Mouse (Mus musculus) limb, embryonic 13.5 days (tissue): ENCODE data around the gene Olfr1254. TPM values are rescaled to one million over a fixed set of nuclear protein-coding genes. Genes with fewer than 3 reads are reported as not detected.

ENCODE experiments used
- ATAC-seq: fragments of 200-750 bp; cut with Nextera tagmentation; 2 replicates; pipeline ENCODE4 v1.8.0; 2017; ENCODE audit warnings: low read depth, moderate number of reproducible peaks, moderate TSS enrichment; ENCODE audit not compliant: low FRiP score
- H3K27ac ChIP-seq: fragments of 300-500 bp; sonication (generic); 2 replicates; pipeline ENCODE4 v1.5.1; 2015; ENCODE audit warnings: inconsistent platforms, mild to moderate bottlenecking, moderate library complexity
- H3K27me3 ChIP-seq: fragments of 300-500 bp; sonication (generic); 2 replicates; pipeline ENCODE4 v1.6.1; 2015; ENCODE audit warnings: mild to moderate bottlenecking, inconsistent platforms
- H3K36me3 ChIP-seq: fragments of 300-500 bp; sonication (generic); 2 replicates; pipeline ENCODE4 v1.6.1; 2015; ENCODE audit warnings: inconsistent platforms, mild to moderate bottlenecking, moderate library complexity
- H3K4me1 ChIP-seq: fragments of 300-500 bp; sonication (generic); 2 replicates; pipeline ENCODE4 v1.6.1; 2015; ENCODE audit warnings: inconsistent platforms
- H3K4me2 ChIP-seq: fragments of 300-500 bp; sonication (generic); replicated peaks from 2 replicates; pipeline ENCODE4 v1.6.1; 2015; ENCODE audit warnings: inconsistent platforms, mild to moderate bottlenecking, moderate library complexity
- H3K4me3 ChIP-seq: fragments of 300-500 bp; sonication (generic); 2 replicates; pipeline ENCODE4 v1.5.1; 2015; ENCODE audit warnings: moderate library complexity, mild to moderate bottlenecking, inconsistent platforms
- H3K9ac ChIP-seq: fragments of 300-500 bp; sonication (generic); 2 replicates; pipeline ENCODE4 v1.6.1; 2015; ENCODE audit warnings: mild to moderate bottlenecking, inconsistent platforms
- H3K9me3 ChIP-seq: fragments of 300-500 bp; sonication (generic); 2 replicates; pipeline ENCODE4 v1.6.1; 2016; ENCODE audit warnings: inconsistent platforms
- WGBS: fragments of 180-500 bp; shearing (Covaris S2); methylation state at CpG from one replicate; pipeline ENCODE4 v1.1.7; 2015; 5-methylcytosine and 5-hydroxymethylcytosine counted together
- polyA plus RNA-seq: library from polyadenylated mRNA; unstranded; fragments of >200 nt; fragmentation: Nextera tagmentation; extraction: Ambion mirVana; gene quantifications from 2 replicates; pipeline ENCODE4 v1.2.1, GENCODE M21; 2015

Olfr1254 gene
- polyA plus RNA-seq: not detected in 2 replicates

GRCm38 (mm10) chr2:89793519-89793918 lies at the start of gene Olfr1254:
Gene Olfr1254 (minus strand): TSS chr2:89793619.
- no peak within 1 kb of the TSS for H3K4me2 ChIP-seq
- H3K9ac ChIP-seq: no peak within 1 kb of the TSS
- H3K36me3 ChIP-seq: no peaks in the 10 kb centered on the region
- ATAC-seq: no peak
- H3K4me3 ChIP-seq: no peak within 1 kb of the TSS
- no peaks in the 10 kb centered on the region for H3K4me1 ChIP-seq
- no peaks in the 10 kb centered on the region for H3K9me3 ChIP-seq
- no peak within 1 kb of the TSS for H3K27ac ChIP-seq
- H3K27me3 ChIP-seq: no peaks in the 10 kb centered on the region

DNA sequence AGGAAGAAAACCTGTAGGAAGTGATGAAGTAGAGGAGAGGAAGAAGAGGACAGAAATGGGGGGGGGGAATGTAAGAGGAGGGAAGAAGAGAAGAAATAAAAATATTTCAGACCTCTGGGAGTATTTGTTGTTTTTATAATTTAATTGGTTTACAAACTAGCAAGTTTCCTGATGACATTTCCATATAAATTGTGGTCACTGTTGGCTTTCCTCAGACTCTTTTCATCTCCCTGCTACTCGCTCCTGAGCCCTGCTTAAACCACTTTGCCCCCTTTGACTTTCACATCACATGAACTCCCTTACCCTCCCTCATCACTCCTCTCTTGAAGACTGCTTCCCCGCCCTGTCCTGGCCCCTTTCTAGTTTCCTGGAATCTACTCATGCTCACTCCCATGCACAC lies 48.0 kb upstream of the Olfr1254 start, which contains the start of gene Olfr1256:
Gene Olfr1256 (minus strand): TSS at position 101 of the 400 bp plus-strand sequence.
- H3K9me3 ChIP-seq: no peaks in the 10 kb centered on the region
- no peak for ATAC-seq
- H3K4me1 ChIP-seq: no peaks in the 10 kb centered on the region
- no peak within 1 kb of the TSS for H3K9ac ChIP-seq
- no peak within 1 kb of the TSS for H3K27ac ChIP-seq
- no peak within 1 kb of the TSS for H3K4me3 ChIP-seq
- no peak within 1 kb of the TSS for H3K4me2 ChIP-seq
- 56% methylated on average over 2 of the region's 2 CpGs for WGBS
- no peaks in the 10 kb centered on the region for H3K36me3 ChIP-seq
- H3K27me3 ChIP-seq: no peaks in the 10 kb centered on the region

DNA sequence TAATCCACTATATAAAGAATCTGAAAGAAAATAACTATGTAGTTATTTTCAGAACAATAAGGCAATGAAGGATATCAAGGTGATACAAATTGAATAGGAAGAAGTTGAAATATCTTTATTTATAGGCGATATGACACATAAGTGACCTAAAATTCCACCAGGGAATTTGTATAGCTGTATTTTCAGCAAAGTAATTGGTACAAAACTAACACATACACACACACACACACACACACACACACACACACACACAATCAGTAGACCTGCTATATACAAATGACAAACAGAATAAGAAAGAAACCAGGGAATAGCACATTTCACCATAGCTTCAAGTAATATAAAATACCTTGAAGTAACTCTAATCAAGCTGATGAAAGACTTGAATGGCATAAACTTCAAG lies 26.8 kb upstream of the Olfr1254 start:
- 69% methylated on average over 1 of the region's 1 CpGs for WGBS
- Histone ChIP-seq H3K4me3 (no peak overlapping the region), H3K27ac (no peak overlapping the region), H3K9ac (no peak overlapping the region), H3K9me3 (0 out of 2 replicates have a peak, but pooled peaks cover 2% of the 10 kb centered on the region), H3K4me1 (no peaks in the 10 kb centered on the region), H3K36me3 (no peaks in the 10 kb centered on the region), H3K4me2 (no peak overlapping the region), H3K27me3 (no peaks in the 10 kb centered on the region)
- no peak for ATAC-seq

DNA sequence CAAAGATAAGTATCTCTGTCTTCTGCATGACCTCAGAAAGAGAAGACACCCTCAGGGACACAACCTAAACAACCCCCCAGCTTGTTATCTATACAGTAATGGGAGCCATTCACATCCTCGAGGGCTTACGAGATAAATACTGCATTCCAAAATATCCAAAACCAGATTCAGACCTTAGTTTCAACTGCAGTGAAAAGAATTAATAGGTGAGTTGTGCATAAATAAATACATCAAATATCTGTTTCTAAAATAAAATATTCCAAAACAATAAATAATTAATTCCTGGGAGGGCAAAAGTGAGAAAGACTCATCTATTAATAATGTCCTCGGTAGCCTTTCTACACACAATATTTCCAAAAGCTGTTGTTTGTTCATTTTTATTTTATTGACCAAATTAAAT lies 18.3 kb upstream of the Olfr1254 start, which contains the start of gene Olfr1255:
Gene Olfr1255 (plus strand): TSS at position 301 of the 400 bp plus-strand sequence.
- no peaks in the 10 kb centered on the region for H3K4me1 ChIP-seq
- H3K4me2 ChIP-seq: no peak within 1 kb of the TSS
- H3K4me3 ChIP-seq: no peak within 1 kb of the TSS
- no peak within 1 kb of the TSS for H3K9ac ChIP-seq
- no peaks in the 10 kb centered on the region for H3K27me3 ChIP-seq
- H3K27ac ChIP-seq: no peak within 1 kb of the TSS
- no peaks in the 10 kb centered on the region for H3K9me3 ChIP-seq
- WGBS: 86% methylated on average over 3 of the region's 3 CpGs
- no peak for ATAC-seq
- no peaks in the 10 kb centered on the region for H3K36me3 ChIP-seq

- Histone ChIP-seq H3K4me3 (no peak overlapping the region), H3K27me3 (no peaks in the 10 kb centered on the region), H3K9ac (no peak overlapping the region), H3K27ac (no peak overlapping the region), H3K9me3 (no peaks in the 10 kb centered on the region), H3K36me3 (no peaks in the 10 kb centered on the region), H3K4me2 (no peak overlapping the region), H3K4me1 (no peaks in the 10 kb centered on the region)
- ATAC-seq: no peak
- WGBS: 83% methylated on average over 2 of the region's 2 CpGs
Measured at GRCm38 (mm10) chr2:89810751-89811150, 17.3 kb upstream of the Olfr1254 start.

GRCm38 (mm10) chr2:89799583-89799982 lies 6.2 kb upstream of the Olfr1254 start:
- Histone ChIP-seq H3K27ac (no peak overlapping the region), H3K27me3 (no peaks in the 10 kb centered on the region), H3K4me1 (no peaks in the 10 kb centered on the region), H3K9me3 (no peaks in the 10 kb centered on the region), H3K36me3 (no peaks in the 10 kb centered on the region), H3K4me2 (no peak overlapping the region), H3K4me3 (no peak overlapping the region), H3K9ac (no peak overlapping the region)
- ATAC-seq: no peak
- 91% methylated on average over 3 of the region's 3 CpGs for WGBS

GRCm38 (mm10) chr2:89756990-89757389 lies 36.4 kb downstream of the Olfr1254 start, which contains the start of gene Olfr1253:
Gene Olfr1253 (minus strand): TSS chr2:89757090.
- 0 out of 2 replicates have a peak, but pooled peaks cover 3% of the 10 kb centered on the region for H3K9me3 ChIP-seq
- no peak within 1 kb of the TSS for H3K4me2 ChIP-seq
- H3K27me3 ChIP-seq: no peaks in the 10 kb centered on the region
- WGBS: 90% methylated on average over 1 of the region's 1 CpGs
- no peaks in the 10 kb centered on the region for H3K4me1 ChIP-seq
- H3K4me3 ChIP-seq: no peak within 1 kb of the TSS
- no peak for ATAC-seq
- no peak within 1 kb of the TSS for H3K9ac ChIP-seq
- H3K36me3 ChIP-seq: no peaks in the 10 kb centered on the region
- H3K27ac ChIP-seq: no peak within 1 kb of the TSS

Other genes starting within 250 kb of the Olfr1254 start
- gene Olfr1245, start 215.2 kb downstream of the Olfr1254 start, polyA plus RNA-seq: not detected in 2 replicates
- not detected in 2 replicates for gene Olfr1246, start 200.5 kb downstream of the Olfr1254 start, polyA plus RNA-seq
- not detected in 2 replicates for gene Olfr1247, start 179.5 kb downstream of the Olfr1254 start, polyA plus RNA-seq
- gene Olfr1248, start 175.4 kb downstream of the Olfr1254 start, polyA plus RNA-seq: not detected in 2 replicates
- not detected in 2 replicates for gene Olfr1249, start 158.6 kb downstream of the Olfr1254 start, polyA plus RNA-seq
- gene Olfr1250, start 132.2 kb downstream of the Olfr1254 start, polyA plus RNA-seq: not detected in 2 replicates
- not detected in 2 replicates for gene Olfr1251, start 121.7 kb downstream of the Olfr1254 start, polyA plus RNA-seq
- not detected in 2 replicates for gene Olfr1252, start 68.6 kb downstream of the Olfr1254 start, polyA plus RNA-seq
- not detected in 2 replicates for gene Olfr1253, start 36.5 kb downstream of the Olfr1254 start, polyA plus RNA-seq
- gene Olfr1255, start 18.4 kb upstream of the Olfr1254 start, polyA plus RNA-seq: not detected in 2 replicates
- not detected in 2 replicates for gene Olfr1256, start 47.9 kb upstream of the Olfr1254 start, polyA plus RNA-seq
- gene Olfr48, start 54.6 kb upstream of the Olfr1254 start, polyA plus RNA-seq: not detected in 2 replicates
- gene Olfr1257, start 84.8 kb upstream of the Olfr1254 start, polyA plus RNA-seq: not detected in 2 replicates
- not detected in 2 replicates for gene Olfr1258, start 133.7 kb upstream of the Olfr1254 start, polyA plus RNA-seq
- gene Olfr1259, start 155.0 kb upstream of the Olfr1254 start, polyA plus RNA-seq: not detected in 2 replicates
- not detected in 2 replicates for gene Olfr1260, start 180.7 kb upstream of the Olfr1254 start, polyA plus RNA-seq
- not detected in 2 replicates for gene Olfr1261, start 197.6 kb upstream of the Olfr1254 start, polyA plus RNA-seq
- gene Olfr1262, start 206.5 kb upstream of the Olfr1254 start, polyA plus RNA-seq: not detected in 2 replicates
- not detected in 2 replicates for gene Olfr1263, start 218.5 kb upstream of the Olfr1254 start, polyA plus RNA-seq
- not detected in 2 replicates for gene Olfr1264, start 232.0 kb upstream of the Olfr1254 start, polyA plus RNA-seq
- gene Olfr1265, start 241.7 kb upstream of the Olfr1254 start, polyA plus RNA-seq: not detected in 2 replicates